Mouse (Mus musculus) liver, postnatal 0 days (tissue): ENCODE measurements around the gene 1700029J07Rik.

Experiments used
- CTCF ChIP-seq: sonication (generic); IDR thresholded peaks from 2 replicates; pipeline ENCODE4 v1.5.1; 2016; ENCODE audit warnings: antibody characterized with exemption, low read depth
- EP300 ChIP-seq: IDR thresholded peaks from 2 replicates; pipeline ENCODE4 v1.6.1; 2016; ENCODE audit warnings: antibody characterized with exemption, low read depth, mild to moderate bottlenecking

GRCm38 (mm10) chr8:45999784-46000705 lies 25.0 kb upstream of the 1700029J07Rik start:
- TF ChIP-seq CTCF (no peak), EP300 (peak; percentile 1; the same call in 1 of the 2 replicates)
